Mouse (Mus musculus): Measurements from ENCODE around the gene Mdfi. TPM values are rescaled to one million over a fixed set of nuclear protein-coding genes. Genes with fewer than 3 reads are reported as not detected.

The Mdfi gene
- polyA plus RNA-seq (2015; fragmentation: Nextera tagmentation; extraction: Ambion mirVana): 13.9 and 14.0 TPM in 2 replicates

- H3K4me2 ChIP-seq (replicated peaks; ENCODE audit: low read depth, low read length): peak within 1 kb of the TSS; percentile 87
- H3K9ac ChIP-seq (replicated peaks; ENCODE audit: low read length): peak within 1 kb of the TSS; percentile 62
- peak within 1 kb of the TSS; percentile 71 for H3K4me3 ChIP-seq (ENCODE audit: low read length)
- 4% methylated on average over 18 of the region's 18 CpGs for WGBS
- H3K27ac ChIP-seq (ENCODE audit: low read length): peak within 1 kb of the TSS; percentile 66
- H3K36me3 ChIP-seq (ENCODE audit: insufficient read depth, low read length): 0 out of 2 replicates have a peak, but pooled peaks cover 3% of the 10 kb centered on the region
- peaks cover 47% of the 10 kb centered on the region for H3K4me1 ChIP-seq (ENCODE audit: insufficient read depth, low read length)
- no peaks in the 10 kb centered on the region for H3K9me3 ChIP-seq (ENCODE audit: low read length)
- ATAC-seq (ENCODE audit: low FRiP score, low TSS enrichment): no peak
- H3K27me3 ChIP-seq (ENCODE audit: insufficient read depth, low read length): peaks cover 37% of the 10 kb centered on the region
Measured at GRCm38 (mm10) chr17:47834482-47834767, at the start of gene Mdfi. Gene Mdfi, minus strand, starts transcription at chr17:47834691.

- H3K4me1 ChIP-seq (ENCODE audit: insufficient read depth, low read length): peaks cover 30% of the 10 kb centered on the region
- ATAC-seq (ENCODE audit: low FRiP score, low TSS enrichment): no peak
- 81% methylated on average over 5 of the region's 5 CpGs for WGBS
- no peaks in the 10 kb centered on the region for H3K9me3 ChIP-seq (ENCODE audit: low read length)
- H3K9ac ChIP-seq (replicated peaks; ENCODE audit: low read length): no peak overlapping the region
- H3K36me3 ChIP-seq (ENCODE audit: insufficient read depth, low read length): peaks cover 7% of the 10 kb centered on the region; the same call in 1 of the 2 replicates
- no peak overlapping the region for H3K27ac ChIP-seq (ENCODE audit: low read length)
- H3K4me2 ChIP-seq (replicated peaks; ENCODE audit: low read depth, low read length): no peak overlapping the region
- peaks cover 3% of the 10 kb centered on the region; the same call in 1 of the 2 replicates for H3K27me3 ChIP-seq (ENCODE audit: insufficient read depth, low read length)
- H3K4me3 ChIP-seq (ENCODE audit: low read length): no peak overlapping the region
Measured at GRCm38 (mm10) chr17:47883099-47883498, 48.6 kb upstream of the Mdfi start.

GRCm38 (mm10) chr17:47881330-47881729, 46.8 kb upstream of the Mdfi start:
- H3K9ac ChIP-seq (replicated peaks; ENCODE audit: low read length): no peak overlapping the region
- H3K27me3 ChIP-seq (ENCODE audit: insufficient read depth, low read length): peaks cover 3% of the 10 kb centered on the region; the same call in 1 of the 2 replicates
- H3K4me3 ChIP-seq (ENCODE audit: low read length): no peak overlapping the region
- H3K4me2 ChIP-seq (replicated peaks; ENCODE audit: low read depth, low read length): no peak overlapping the region
- H3K4me1 ChIP-seq (ENCODE audit: insufficient read depth, low read length): peaks cover 26% of the 10 kb centered on the region
- no peak overlapping the region for H3K27ac ChIP-seq (ENCODE audit: low read length)
- ATAC-seq (ENCODE audit: low FRiP score, low TSS enrichment): no peak
- 77% methylated on average over 13 of the region's 13 CpGs for WGBS
- H3K9me3 ChIP-seq (ENCODE audit: low read length): no peaks in the 10 kb centered on the region
- H3K36me3 ChIP-seq (ENCODE audit: insufficient read depth, low read length): peaks cover 7% of the 10 kb centered on the region; the same call in 1 of the 2 replicates

GRCm38 (mm10) chr17:47879207-47879606, 44.7 kb upstream of the Mdfi start:
- H3K9me3 ChIP-seq (ENCODE audit: low read length): no peaks in the 10 kb centered on the region
- peaks cover 3% of the 10 kb centered on the region; the same call in 1 of the 2 replicates for H3K27me3 ChIP-seq (ENCODE audit: insufficient read depth, low read length)
- H3K4me1 ChIP-seq (ENCODE audit: insufficient read depth, low read length): peaks cover 26% of the 10 kb centered on the region
- H3K36me3 ChIP-seq (ENCODE audit: insufficient read depth, low read length): peaks cover 19% of the 10 kb centered on the region
- no peak overlapping the region for H3K9ac ChIP-seq (replicated peaks; ENCODE audit: low read length)
- H3K4me3 ChIP-seq (ENCODE audit: low read length): no peak overlapping the region
- H3K4me2 ChIP-seq (replicated peaks; ENCODE audit: low read depth, low read length): no peak overlapping the region
- no peak overlapping the region for H3K27ac ChIP-seq (ENCODE audit: low read length)
- no peak for ATAC-seq (ENCODE audit: low FRiP score, low TSS enrichment)
- WGBS: 31% methylated on average over 3 of the region's 3 CpGs

- Histone ChIP-seq H3K36me3 (ENCODE audit: insufficient read depth, low read length) (peaks cover 20% of the 10 kb centered on the region), H3K9me3 (ENCODE audit: low read length) (no peaks in the 10 kb centered on the region), H3K27me3 (ENCODE audit: insufficient read depth, low read length) (peaks cover 3% of the 10 kb centered on the region; the same call in 1 of the 2 replicates), H3K4me3 (ENCODE audit: low read length) (no peak overlapping the region), H3K27ac (ENCODE audit: low read length) (no peak overlapping the region), H3K4me1 (ENCODE audit: insufficient read depth, low read length) (peaks cover 30% of the 10 kb centered on the region), H3K4me2 (replicated peaks; ENCODE audit: low read depth, low read length) (no peak overlapping the region; the same call in 1 of the 2 replicates), H3K9ac (replicated peaks; ENCODE audit: low read length) (peak overlapping the region; percentile 50; the same call in 1 of the 2 replicates)
- ATAC-seq (ENCODE audit: low FRiP score, low TSS enrichment): peak; percentile 12; the same call in 1 of the 2 replicates
- WGBS: 25% methylated on average over 34 of the region's 35 CpGs
Measured at GRCm38 (mm10) chr17:47878378-47879089, 44.0 kb upstream of the Mdfi start.

GRCm38 (mm10) chr17:47877715-47878377, 43.4 kb upstream of the Mdfi start:
- Histone ChIP-seq H3K9me3 (ENCODE audit: low read length) (no peaks in the 10 kb centered on the region), H3K27me3 (ENCODE audit: insufficient read depth, low read length) (peaks cover 3% of the 10 kb centered on the region; the same call in 1 of the 2 replicates), H3K4me2 (replicated peaks; ENCODE audit: low read depth, low read length) (no peak overlapping the region), H3K36me3 (ENCODE audit: insufficient read depth, low read length) (peaks cover 24% of the 10 kb centered on the region), H3K4me3 (ENCODE audit: low read length) (no peak overlapping the region), H3K27ac (ENCODE audit: low read length) (no peak overlapping the region), H3K4me1 (ENCODE audit: insufficient read depth, low read length) (peaks cover 34% of the 10 kb centered on the region), H3K9ac (replicated peaks; ENCODE audit: low read length) (no peak overlapping the region; the same call in 1 of the 2 replicates)
- ATAC-seq (ENCODE audit: low FRiP score, low TSS enrichment): 0 out of 2 replicates have a peak, but pooled peaks have one; percentile 24
- 58% methylated on average over 10 of the region's 10 CpGs for WGBS

GRCm38 (mm10) chr17:47876776-47877714, 42.6 kb upstream of the Mdfi start:
- Histone ChIP-seq H3K4me1 (ENCODE audit: insufficient read depth, low read length) (peaks cover 34% of the 10 kb centered on the region), H3K9ac (replicated peaks; ENCODE audit: low read length) (no peak overlapping the region; the same call in 1 of the 2 replicates), H3K27ac (ENCODE audit: low read length) (no peak overlapping the region), H3K9me3 (ENCODE audit: low read length) (no peaks in the 10 kb centered on the region), H3K27me3 (ENCODE audit: insufficient read depth, low read length) (peaks cover 3% of the 10 kb centered on the region; the same call in 1 of the 2 replicates), H3K36me3 (ENCODE audit: insufficient read depth, low read length) (peaks cover 27% of the 10 kb centered on the region), H3K4me2 (replicated peaks; ENCODE audit: low read depth, low read length) (no peak overlapping the region), H3K4me3 (ENCODE audit: low read length) (no peak overlapping the region)
- 41% methylated on average over 26 of the region's 26 CpGs for WGBS
- peak; percentile 33; the same call in 1 of the 2 replicates for ATAC-seq (ENCODE audit: low FRiP score, low TSS enrichment)

GRCm38 (mm10) chr17:47873341-47873791, 38.9 kb upstream of the Mdfi start:
- Histone ChIP-seq H3K4me1 (ENCODE audit: insufficient read depth, low read length) (peaks cover 18% of the 10 kb centered on the region), H3K9me3 (ENCODE audit: low read length) (no peaks in the 10 kb centered on the region), H3K4me3 (ENCODE audit: low read length) (no peak overlapping the region), H3K9ac (replicated peaks; ENCODE audit: low read length) (no peak overlapping the region), H3K27me3 (ENCODE audit: insufficient read depth, low read length) (no peaks in the 10 kb centered on the region), H3K27ac (ENCODE audit: low read length) (no peak overlapping the region; the same call in 1 of the 2 replicates), H3K36me3 (ENCODE audit: insufficient read depth, low read length) (peaks cover 46% of the 10 kb centered on the region), H3K4me2 (replicated peaks; ENCODE audit: low read depth, low read length) (peak overlapping the region; percentile 23; the same call in 1 of the 2 replicates)
- 16% methylated on average over 9 of the region's 9 CpGs for WGBS
- peak; percentile 43; the same call in 1 of the 2 replicates for ATAC-seq (ENCODE audit: low FRiP score, low TSS enrichment)
